Mouse (Mus musculus) left cerebral cortex, postnatal 36 days (tissue): Measurements from ENCODE around the gene Ren1. TPM values are rescaled to one million over a fixed set of nuclear protein-coding genes. Genes with fewer than 3 reads are reported as not detected.

Source experiments
- DNase-seq, 2 experiments: peaks; one replicate each; pipeline ENCODE4 v3.0.0; 2021 to 2022; ENCODE audit warnings: low spot score in 2 of 2, mixed read lengths in 1 of 2
- intact Hi-C: fragments of 180-260 bp; cut with DNase I; formaldehyde crosslinking; loops from one replicate; pipeline ENCODE4 v1.15.1; 2025
- total RNA-seq, 2 experiments: library from RNA; stranded (reverse); gene quantifications; 2 replicates each; pipeline ENCODE4 v1.2.3; 2021

Gene Ren1
- not detected for total RNA-seq

DNA sequence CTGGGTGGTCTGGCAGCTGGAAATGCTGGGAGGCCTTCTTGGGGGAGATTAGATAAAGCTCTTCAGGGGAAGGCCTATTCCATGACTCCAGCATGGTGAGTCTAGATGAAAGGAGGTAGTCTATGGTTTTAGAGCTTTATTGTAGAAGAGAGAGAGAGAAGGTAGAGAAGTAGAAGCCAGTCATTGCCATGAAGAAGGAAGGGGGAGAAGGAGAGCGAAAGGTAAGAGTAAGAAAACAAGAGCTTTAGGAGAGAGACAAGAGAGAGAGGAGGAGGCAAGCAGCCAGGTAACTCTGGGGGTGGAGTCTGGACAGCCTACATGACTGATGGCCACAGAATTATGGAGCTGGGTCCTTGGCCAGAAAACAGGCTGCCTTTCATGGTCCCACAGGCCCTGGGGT lies at the start of gene Ren1:
Gene Ren1, plus strand, starts transcription at position 301 of the 400 bp plus-strand sequence.
- intact Hi-C loops = no loop called here
- DNase-seq = no peak

DNA sequence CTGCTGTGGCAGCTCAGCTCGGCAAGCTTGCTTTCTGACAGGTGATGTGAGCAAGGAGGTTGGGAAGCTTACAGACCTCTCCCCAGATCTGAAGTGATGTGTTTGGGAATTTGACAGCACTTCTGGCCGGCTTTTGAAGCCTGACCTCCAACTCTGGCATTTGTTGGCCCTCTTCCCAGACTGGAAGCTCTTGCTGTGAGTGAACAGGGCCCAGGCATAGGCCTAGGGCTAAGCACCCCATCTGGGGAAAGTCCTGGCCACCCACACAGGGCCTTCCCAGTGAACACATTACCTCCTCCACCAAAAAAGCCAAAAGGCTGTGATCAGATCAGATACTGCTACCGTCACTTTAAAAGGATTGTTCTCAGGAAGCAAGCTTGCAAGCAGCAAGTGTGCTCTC lies 47.8 kb upstream of the Ren1 start:
- intact Hi-C loops = loop anchor here (10.0 kb wide), 1 partner anchor 258 kb away; the partner anchor contains the start of gene Pik3c2b
- DNase-seq = no peak

DNA sequence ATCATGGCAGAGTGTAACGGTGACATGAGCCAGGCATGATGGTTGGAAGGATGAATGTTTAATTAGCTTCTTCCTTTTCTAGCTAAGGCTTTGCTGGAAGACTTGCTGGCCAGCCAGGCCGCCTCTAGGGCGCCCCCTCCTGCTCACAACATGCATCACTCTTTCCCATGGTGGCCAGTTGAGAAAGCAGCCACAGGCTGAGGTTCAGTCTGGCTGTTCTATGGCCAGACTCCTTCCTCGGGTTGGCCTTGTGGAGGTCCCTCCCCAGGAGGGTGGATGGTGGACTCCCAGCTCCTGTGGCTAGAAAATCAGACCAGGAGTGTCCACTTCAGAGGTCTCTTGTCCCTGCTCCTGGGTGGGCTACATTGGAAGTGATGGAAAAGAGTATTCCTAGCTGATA lies 43.5 kb upstream of the Ren1 start:
- DNase-seq = peak; percentile 71 to 75
- intact Hi-C loops = loop anchor here (2.0 to 10.0 kb wide), 2 partner anchors 128 to 262 kb away; partner anchors contain the start of gene Pik3c2b

DNA sequence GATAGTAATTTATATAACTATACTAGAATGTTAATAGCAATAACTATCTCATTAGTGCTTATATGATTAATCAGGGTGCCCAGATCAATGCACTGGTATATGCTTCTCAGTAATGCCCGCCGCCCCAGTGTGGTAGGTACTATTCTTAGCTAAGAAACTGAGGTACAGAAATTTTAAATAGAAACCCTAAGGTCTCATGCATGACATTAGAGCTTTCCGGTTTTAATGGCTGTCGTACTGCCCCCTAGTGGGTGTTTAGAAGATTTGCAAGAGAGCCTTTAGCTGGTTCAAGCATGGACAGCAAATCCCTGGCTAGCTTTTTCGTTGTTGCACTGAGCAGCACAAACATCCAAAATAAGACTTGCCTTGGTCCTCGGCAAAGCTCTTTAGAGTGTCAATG lies 43.0 kb upstream of the Ren1 start:
- intact Hi-C loops = loop anchor here (2.0 to 10.0 kb wide), 2 partner anchors 129 to 263 kb away; partner anchors contain the start of gene Pik3c2b
- no peak for DNase-seq

DNA sequence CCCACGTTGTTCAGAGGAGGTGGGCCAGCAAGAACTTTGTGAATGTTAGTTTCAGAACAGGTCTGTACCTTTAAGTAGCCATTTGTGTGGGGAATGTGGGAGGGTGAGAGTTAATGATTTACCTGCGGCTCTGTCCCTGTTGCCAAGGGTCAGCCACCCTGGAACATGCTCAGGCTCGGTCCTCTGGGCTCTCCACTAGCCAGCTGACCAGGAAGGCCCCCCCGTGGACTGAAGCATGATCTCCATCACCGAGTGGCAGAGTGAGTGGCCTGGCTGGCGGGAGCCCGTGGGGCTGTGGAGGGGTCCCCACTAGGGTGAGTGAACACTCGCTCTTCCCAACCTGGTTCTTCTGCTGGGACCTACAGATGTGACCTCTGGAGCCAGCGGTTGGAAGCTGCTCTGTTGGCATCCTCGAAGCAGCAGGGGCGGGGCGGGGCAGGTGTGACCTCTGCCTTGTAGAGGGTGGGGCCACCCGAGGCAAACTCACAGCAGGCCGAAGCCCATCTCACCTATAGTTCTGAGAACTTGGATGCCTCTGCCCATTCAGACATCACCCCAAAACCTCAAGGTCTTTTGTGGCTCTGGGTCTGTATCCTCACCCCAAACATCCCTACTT lies 40.5 kb upstream of the Ren1 start, which contains the start of gene Golt1a:
Gene Golt1a, plus strand, starts transcription at position 149 of the 616 bp plus-strand sequence.
- no peak for DNase-seq
- intact Hi-C loops = loop anchor here (10.0 kb wide), 1 partner anchor 265 kb away; the partner anchor contains the start of gene Pik3c2b

DNA sequence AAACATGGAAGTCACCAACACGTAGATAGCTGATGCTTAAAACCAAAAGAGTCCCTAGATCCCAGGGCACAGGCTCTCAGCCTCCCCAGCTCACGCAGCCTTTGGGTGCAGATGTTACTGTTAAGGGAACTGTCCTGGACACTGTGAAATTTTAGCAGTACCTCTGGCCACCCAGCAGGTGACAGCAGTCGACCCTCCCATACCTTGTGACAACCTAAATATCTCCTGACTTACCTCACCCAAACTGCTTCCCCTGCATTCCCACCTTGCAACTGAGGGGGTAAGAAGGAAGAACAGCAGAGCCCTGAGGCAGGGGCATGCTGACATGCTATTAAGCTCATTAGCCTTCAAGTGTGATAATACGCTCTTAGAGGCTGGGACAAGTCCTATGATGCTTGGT lies 39.1 kb upstream of the Ren1 start:
- no peak for DNase-seq
- intact Hi-C loops = no loop called here

DNA sequence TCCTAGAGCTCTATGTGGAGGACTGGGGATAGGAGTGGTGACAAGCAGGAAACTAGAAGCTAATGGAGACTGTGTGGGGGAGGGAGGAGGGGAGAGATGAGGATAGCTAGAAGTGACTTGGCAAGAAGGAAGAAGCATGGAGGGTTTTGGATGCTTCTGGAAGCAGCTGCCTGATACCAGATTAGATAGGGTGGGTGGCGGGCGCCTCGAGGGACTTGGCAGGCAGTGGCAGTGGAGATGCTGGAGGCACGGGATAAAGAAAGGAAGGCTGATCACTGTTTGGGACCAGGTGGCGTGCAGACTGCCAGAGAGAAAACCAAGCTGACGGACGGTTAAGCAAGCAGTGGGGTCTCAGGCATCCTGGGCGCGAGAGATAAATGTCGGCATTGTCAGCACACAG lies 38.4 kb upstream of the Ren1 start:
- intact Hi-C loops = loop anchor here (2.0 kb wide), 1 partner anchor 299 kb away; the partner anchor contains the start of gene Snrpe
- peak; percentile 80 to 86 for DNase-seq

DNA sequence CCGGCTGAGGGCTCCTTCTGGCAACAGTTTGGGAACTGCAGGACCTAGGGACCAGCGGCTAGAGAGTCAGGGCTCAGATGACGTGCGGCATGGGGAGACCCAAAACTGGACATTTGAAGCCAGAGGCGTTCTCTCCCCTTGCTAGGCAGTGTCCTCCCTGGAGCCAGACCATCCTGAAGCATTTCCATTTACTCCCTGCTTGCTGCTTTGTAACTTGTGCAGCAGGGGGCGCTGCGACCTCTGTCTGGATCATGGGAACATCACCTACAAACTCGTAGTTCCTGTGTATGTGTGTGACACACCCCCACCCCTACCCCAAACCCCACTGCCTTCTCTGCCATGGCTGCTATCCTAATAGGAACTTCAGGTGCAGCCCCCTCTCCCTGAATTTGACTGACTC lies 35.9 kb upstream of the Ren1 start:
- intact Hi-C loops = loop anchor here (2.0 kb wide), 1 partner anchor 38 kb away; no protein-coding TSS in a partner anchor
- DNase-seq = no peak

DNA sequence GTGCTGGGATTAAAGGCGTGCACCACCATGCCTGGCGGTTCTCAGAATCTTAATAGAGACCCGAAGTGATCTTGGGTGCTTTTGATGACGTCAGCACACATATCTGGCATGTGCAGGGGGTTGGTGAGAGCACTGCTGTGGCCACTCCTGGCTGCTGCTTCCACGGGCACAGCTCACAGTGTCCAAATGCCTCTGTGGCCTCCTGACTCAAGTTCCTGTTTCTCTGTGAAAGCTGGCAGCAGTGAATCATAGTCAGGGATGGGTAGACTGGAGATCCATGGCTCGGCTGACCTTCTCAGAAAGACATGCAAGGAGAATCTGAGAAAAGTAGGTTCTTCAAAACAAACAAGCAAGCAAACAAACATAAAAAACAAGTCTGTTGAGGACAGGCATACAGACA lies 34.5 kb upstream of the Ren1 start:
- no peak for DNase-seq

DNA sequence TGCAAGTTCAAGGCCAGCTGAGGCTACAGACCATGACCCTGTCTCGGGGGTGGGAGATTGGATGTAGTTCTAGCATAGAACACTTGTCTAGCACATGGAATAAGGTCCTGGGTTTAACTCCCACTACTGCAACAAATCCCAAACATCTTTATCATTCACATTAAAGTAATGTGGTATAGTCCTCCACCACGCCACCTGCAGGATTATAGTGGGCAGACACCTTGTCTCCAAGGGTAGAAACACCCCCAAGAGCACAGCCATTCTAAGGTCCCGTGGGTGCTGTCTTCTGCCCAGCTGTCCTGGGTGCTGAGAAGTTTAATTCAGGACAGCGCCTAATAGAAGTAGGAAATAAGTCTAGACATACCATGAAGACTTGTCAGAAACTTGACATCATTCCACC lies 33.7 kb upstream of the Ren1 start:
- no peak for DNase-seq
- intact Hi-C loops = no loop called here

More for the DNA sequence above, 34.5 kb upstream of the Ren1 start:
- intact Hi-C loops = loop anchor here (2.0 kb wide), 1 partner anchor 37 kb away; no protein-coding TSS in a partner anchor

DNA sequence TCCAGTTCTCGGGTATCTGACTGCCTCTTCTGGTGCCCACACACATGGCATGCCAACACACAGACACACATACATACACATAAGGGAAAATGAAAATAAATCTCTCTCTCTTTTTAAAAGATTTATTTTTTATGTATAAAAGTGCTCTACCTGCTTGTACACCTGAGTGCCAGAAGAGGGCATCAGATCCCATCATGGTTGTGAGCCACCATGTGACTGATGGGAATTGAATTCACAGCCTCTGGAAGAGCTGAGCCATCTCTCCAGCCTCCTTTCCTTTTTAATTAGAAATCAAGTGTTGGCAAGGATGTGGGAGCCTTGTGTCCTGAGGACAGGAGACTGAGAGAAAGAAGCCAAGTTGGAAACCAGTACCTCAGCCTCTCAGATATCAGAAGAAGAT lies 33.2 kb upstream of the Ren1 start:
- intact Hi-C loops = no loop called here

DNA sequence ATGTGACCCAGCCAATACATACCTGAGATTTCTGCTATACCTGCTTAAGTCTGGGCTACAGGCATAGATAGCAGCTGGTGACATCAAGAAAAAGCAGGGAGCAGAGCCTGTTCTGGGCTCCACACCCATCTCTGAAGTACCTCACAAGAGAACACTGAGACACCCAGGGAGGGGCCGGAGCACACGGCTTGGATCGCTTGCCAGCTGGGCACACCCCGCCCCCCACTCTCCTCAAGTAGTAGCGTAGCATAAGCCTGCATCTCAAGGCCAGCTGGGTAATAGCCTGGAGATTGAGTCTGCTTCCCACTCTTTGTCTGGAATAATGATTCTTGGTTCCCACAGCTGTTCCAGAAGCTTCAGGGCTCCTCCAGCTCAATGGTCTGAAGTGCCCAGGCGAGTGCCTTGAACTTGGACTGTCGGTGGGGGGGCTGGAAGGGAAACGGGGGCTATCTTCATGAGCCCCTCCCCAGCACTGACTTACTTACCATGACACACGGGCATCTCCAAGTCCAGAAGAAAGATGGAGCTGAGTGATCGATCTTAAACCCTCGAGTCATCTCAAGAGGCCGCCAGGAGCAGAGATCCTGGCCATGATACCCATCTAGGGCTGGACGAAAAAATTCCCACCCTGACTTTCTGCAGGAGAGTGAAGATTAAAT lies 28.9 kb upstream of the Ren1 start, which contains the start of gene Kiss1:
Gene Kiss1, plus strand, starts transcription at position 609 of the 659 bp plus-strand sequence.
- intact Hi-C loops = no loop called here
- no peak for DNase-seq

More for the DNA sequence above, 33.2 kb upstream of the Ren1 start:
- DNase-seq = no peak

DNA sequence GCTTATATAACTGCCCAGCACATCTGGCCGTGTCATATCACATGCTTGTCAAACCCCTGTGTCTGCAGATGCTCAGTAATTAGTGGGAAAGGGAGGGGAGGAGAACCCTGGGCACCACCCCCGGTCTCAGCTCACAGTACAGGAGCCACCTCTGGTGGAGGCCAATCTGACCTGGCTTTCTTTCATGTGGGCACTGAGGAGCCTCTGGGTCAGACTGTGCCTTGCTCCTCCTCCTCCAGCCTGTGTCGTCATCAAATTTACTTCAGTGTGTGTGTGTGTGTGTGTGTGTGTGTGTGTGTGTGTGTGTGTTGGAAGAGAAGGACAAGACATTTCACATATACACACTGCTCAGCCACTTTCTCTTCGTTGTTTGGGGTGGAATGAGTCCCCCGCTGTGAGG lies 27.0 kb upstream of the Ren1 start:
- intact Hi-C loops = no loop called here
- no peak for DNase-seq

DNA sequence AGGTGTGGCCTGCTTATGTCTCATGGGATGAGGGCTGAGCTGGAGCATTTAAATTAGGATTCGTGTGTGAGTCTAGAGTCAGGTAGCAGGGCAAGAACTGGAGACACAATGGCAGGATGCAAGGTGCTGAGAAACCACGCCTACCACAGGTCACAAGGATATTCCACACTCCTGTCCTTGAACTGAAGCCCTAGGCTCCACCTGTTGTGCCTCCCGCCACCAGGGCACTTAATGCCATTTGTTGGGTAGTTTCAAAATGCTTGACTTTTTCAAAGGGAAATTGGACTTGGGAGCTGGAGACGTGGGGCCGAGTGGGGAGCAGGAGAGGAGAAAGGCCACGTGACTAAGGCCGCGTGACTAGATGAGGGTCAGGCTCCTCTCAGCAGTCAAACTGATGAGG lies 24.4 kb upstream of the Ren1 start:
- DNase-seq = no peak
- intact Hi-C loops = no loop called here

DNA sequence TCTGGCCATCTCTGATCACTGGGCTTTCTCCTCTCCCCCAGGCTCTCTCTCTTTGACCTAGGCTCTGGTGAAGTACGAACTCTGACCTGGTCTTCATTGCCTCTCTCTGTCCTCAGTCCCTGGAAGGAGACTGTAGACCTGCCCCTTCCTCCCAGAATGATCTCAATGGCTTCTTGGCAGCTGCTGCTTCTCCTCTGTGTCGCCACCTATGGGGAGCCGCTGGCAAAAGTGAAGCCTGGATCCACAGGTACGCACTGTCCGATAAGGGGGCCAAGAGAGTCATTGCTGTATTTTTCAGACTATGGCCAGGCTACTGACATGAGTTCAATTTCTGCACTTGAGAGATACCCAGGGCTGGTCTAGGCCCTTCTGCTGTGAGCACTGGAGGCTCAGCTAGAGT lies 23.2 kb upstream of the Ren1 start:
- no peak for DNase-seq
- intact Hi-C loops = no loop called here

DNA sequence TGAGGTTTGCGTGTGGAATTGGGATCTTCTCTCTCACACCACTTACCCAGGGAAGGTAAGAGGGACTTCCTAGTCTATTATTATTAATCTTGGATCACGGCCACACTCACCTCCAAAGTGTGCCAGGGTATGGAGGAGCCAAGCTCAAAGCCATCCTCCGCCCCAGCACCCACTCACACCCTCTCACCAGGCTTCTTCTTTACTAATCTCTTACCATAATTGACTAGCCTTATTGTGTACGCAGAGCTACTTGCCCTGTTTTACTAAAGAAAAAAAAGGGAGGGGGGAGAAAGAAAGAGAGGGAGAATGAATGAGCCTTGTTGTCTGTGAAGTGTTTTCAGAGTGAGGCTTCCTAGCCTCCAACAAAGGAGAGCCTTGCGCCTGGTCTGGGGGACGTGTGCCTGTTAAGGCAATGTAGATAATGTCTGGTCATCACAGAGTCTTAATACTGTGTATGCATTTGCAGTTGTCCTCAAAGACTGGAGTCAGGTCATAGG lies 22.0 kb upstream of the Ren1 start:
- intact Hi-C loops = no loop called here
- DNase-seq = no peak

DNA sequence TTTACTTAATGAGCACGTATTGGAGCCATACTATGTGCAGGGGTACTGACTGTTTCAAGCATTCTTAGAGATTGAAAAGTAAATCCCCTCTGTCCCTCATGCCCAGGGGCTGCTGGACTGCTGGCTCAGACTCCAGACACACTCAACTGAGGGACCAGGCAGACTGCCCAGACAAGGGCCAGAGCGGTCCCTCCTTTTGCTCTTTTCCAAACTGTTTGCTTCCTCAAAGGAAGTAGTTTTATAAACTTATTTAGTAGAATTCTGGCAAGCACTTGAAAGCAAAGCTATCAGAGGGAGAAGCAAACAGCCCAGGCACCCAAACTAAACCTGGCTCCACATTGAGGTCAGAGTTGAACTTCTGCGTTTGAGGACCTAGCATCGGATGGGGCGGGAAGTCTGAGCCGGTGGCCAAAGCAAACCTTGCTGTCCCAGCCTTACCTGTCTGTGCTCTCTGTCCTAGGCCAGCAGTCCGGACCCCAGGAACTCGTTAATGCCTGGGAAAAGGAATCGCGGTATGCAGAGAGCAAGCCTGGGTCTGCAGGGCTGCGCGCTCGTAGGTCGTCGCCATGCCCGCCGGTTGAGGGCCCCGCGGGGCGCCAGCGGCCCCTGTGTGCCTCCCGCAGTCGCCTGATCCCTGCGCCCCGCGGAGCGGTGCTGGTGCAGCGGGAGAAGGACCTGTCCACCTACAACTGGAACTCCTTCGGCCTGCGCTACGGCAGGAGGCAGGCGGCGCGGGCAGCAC lies 21.2 kb upstream of the Ren1 start:
- no peak for DNase-seq
- intact Hi-C loops = no loop called here

DNA sequence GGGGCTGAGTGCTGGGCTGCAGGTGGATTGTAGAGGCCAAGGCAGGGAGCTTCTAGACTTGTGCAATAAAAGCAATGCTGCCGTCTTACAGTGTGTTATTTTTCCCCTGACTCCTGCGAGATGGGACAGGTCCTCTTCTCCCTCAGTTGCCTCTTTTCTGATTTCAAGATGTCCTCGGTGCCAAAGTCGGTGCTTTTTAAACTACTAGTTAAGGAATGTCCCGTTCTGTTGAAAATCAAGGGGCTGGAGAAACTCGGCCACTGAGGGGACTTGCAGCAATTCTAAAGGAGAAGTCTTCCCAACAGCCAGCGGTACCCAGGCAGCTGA lies 20.7 kb upstream of the Ren1 start:
- no peak for DNase-seq
- intact Hi-C loops = no loop called here

DNA sequence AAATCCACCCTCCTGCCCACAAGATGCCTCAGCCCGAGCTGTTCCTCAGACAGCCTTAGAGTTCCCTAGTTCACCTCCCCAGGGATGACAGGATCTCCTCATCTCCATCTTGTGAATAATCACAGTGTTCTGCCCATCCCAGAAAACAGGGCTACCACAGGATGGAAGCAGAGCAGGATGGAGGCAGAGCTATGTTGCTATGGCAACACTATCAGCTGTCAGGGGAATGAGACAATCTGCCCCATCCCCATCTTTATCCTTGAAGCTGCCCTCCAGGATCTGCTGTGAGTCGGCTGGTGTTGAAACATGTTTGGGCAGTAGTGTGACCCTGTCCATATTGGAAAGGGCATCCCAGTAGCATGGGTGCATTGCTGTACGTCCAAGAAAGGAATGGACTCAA lies 19.2 kb upstream of the Ren1 start:
- no peak for DNase-seq
- intact Hi-C loops = no loop called here
